Mouse (Mus musculus): Measurements from ENCODE around the gene Fbh1. TPM values are rescaled to one million over a fixed set of nuclear protein-coding genes. Genes with fewer than 3 reads are reported as not detected.
A peak's percentile ranks its signal among the peaks of the same experiment; 100 is the strongest.

The Fbh1 gene
- total and polyA plus RNA-seq, 2 experiments from 2014 or later = 66.2 to 98.9 TPM

DNA sequence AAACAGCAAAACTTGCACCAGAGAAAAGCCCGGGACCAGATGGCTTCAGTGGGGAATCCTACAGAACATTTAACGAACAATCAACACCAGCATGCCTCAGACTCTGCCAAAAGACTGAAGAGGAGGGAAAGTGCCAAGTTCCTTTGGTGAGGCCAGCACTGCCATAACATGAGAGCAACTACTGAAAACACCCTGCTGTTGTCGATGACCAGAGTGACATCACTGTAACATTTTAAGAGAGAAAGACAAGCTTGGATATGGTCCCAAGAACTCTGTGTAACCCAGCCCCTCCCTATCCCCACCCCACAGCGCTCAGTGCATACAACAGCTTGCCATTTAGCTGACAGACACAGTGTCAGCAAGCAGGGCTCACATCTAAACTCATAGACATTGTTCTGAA lies 11.7 kb downstream of the Fbh1 start:
- Histone ChIP-seq H3K36me3 (ENCODE audit: insufficient read depth) (peaks cover 68% of the 10 kb centered on the region), H3K4me3 (ENCODE audit: low read depth, low read length) (no peak overlapping the region), H3K4me2 (ENCODE audit: low read depth) (no peak overlapping the region), H3K4me1 (ENCODE audit: insufficient read depth) (no peaks in the 10 kb centered on the region), H3K27ac (ENCODE audit: low read depth, low read length) (no peak overlapping the region), H3K27me3 (ENCODE audit: insufficient read depth, low read length) (no peaks in the 10 kb centered on the region), H3K9ac (no peak overlapping the region), H3K9me3 (ENCODE audit: low read length) (no peaks in the 10 kb centered on the region)
- DNase-seq (peak; percentile 78), ATAC-seq (peak; percentile 92)
- WGBS = 41% methylated on average over 4 of the region's 4 CpGs
- TF ChIP-seq CTCF (IDR thresholded peaks at IDR 0.05; ENCODE audit: low read depth) = no peak

- Histone ChIP-seq H3K4me3 (ENCODE audit: low read depth, low read length) (no peak overlapping the region), H3K4me1 (ENCODE audit: insufficient read depth) (no peaks in the 10 kb centered on the region), H3K36me3 (ENCODE audit: insufficient read depth) (peaks cover 88% of the 10 kb centered on the region), H3K9ac (no peak overlapping the region), H3K27ac (ENCODE audit: low read depth, low read length) (no peak overlapping the region), H3K4me2 (ENCODE audit: low read depth) (no peak overlapping the region), H3K27me3 (ENCODE audit: insufficient read depth, low read length) (no peaks in the 10 kb centered on the region), H3K9me3 (ENCODE audit: low read length) (no peaks in the 10 kb centered on the region)
- WGBS = 95% methylated on average over 4 of the region's 4 CpGs
- TF ChIP-seq CTCF (IDR thresholded peaks at IDR 0.05; ENCODE audit: low read depth) = no peak
- DNase-seq (no peak), ATAC-seq (no peak)
These were observed 14.8 kb downstream of the Fbh1 start for GRCm38 (mm10) chr2:11762541-11762940.

DNA sequence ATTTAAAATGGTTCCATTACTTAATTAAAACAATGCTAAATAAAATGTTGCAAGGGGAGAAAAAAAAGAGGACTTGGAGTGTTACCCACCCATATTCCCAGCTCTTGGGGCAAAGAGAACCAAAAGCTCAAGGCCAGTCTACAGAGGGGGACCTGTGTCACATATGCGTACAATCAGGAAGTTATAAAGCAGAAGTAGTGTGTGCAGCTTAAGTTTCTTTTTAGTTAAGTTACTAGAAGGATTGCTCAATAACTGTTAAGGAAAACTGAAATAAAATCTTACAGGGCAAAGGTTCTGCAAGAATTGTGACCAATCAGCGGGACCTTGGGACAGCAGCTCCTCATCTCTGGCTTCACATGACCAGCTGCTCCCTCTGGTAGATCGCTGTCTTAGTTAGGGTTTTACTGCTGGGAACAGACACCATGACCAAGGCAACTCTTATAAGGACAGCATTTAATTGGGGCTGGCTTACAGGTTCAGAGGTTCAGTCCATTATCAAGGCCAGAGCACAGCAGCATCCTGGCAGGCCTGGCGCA lies 37.8 kb downstream of the Fbh1 start:
- H3K36me3 ChIP-seq (ENCODE audit: insufficient read depth) = peaks cover 45% of the 10 kb centered on the region
- no peak overlapping the region for H3K4me2 ChIP-seq (ENCODE audit: low read depth)
- no peak for TF ChIP-seq CTCF (IDR thresholded peaks at IDR 0.05; ENCODE audit: low read depth)
- no peaks in the 10 kb centered on the region for H3K27me3 ChIP-seq (ENCODE audit: insufficient read depth, low read length)
- DNase-seq = no peak
- no peaks in the 10 kb centered on the region for H3K4me1 ChIP-seq (ENCODE audit: insufficient read depth)
- ATAC-seq = no peak
- no peaks in the 10 kb centered on the region for H3K9me3 ChIP-seq (ENCODE audit: low read length)
- no peak overlapping the region for H3K9ac ChIP-seq
- H3K4me3 ChIP-seq (ENCODE audit: low read depth, low read length) = no peak overlapping the region
- WGBS = 96% methylated on average over 4 of the region's 4 CpGs
- no peak overlapping the region for H3K27ac ChIP-seq (ENCODE audit: low read depth, low read length)

- no peaks in the 10 kb centered on the region for H3K27me3 ChIP-seq (ENCODE audit: insufficient read depth, low read length)
- no peaks in the 10 kb centered on the region for H3K4me1 ChIP-seq (ENCODE audit: insufficient read depth)
- ATAC-seq (no peak; the same call in 1 of the 2 replicates), DNase-seq (no peak)
- H3K27ac ChIP-seq (ENCODE audit: low read depth, low read length) = no peak overlapping the region
- no peak overlapping the region for H3K4me2 ChIP-seq (ENCODE audit: low read depth)
- WGBS = 88% methylated on average over 3 of the region's 3 CpGs
- no peak for TF ChIP-seq CTCF (IDR thresholded peaks at IDR 0.05; ENCODE audit: low read depth)
- H3K9ac ChIP-seq = no peak overlapping the region
- no peak overlapping the region for H3K4me3 ChIP-seq (ENCODE audit: low read depth, low read length)
- no peaks in the 10 kb centered on the region for H3K9me3 ChIP-seq (ENCODE audit: low read length)
- peaks cover 39% of the 10 kb centered on the region for H3K36me3 ChIP-seq (ENCODE audit: insufficient read depth)
These were observed 38.6 kb downstream of the Fbh1 start for GRCm38 (mm10) chr2:11738794-11739193.

- Histone ChIP-seq H3K36me3 (ENCODE audit: insufficient read depth) (peaks cover 11% of the 10 kb centered on the region), H3K4me3 (ENCODE audit: low read depth, low read length) (no peak overlapping the region), H3K27me3 (ENCODE audit: insufficient read depth, low read length) (no peaks in the 10 kb centered on the region), H3K27ac (ENCODE audit: low read depth, low read length) (no peak overlapping the region), H3K4me2 (ENCODE audit: low read depth) (no peak overlapping the region), H3K9me3 (ENCODE audit: low read length) (no peaks in the 10 kb centered on the region), H3K4me1 (ENCODE audit: insufficient read depth) (no peaks in the 10 kb centered on the region), H3K9ac (no peak overlapping the region)
- no peak for TF ChIP-seq CTCF (IDR thresholded peaks at IDR 0.05; ENCODE audit: low read depth)
- WGBS = 88% methylated on average over 6 of the region's 6 CpGs
- ATAC-seq (no peak), DNase-seq (no peak)
These were observed 41.5 kb downstream of the Fbh1 start for GRCm38 (mm10) chr2:11735853-11736252.

GRCm38 (mm10) chr2:11732978-11733377 lies 44.4 kb downstream of the Fbh1 start:
- Histone ChIP-seq H3K4me1 (ENCODE audit: insufficient read depth) (no peaks in the 10 kb centered on the region), H3K27me3 (ENCODE audit: insufficient read depth, low read length) (no peaks in the 10 kb centered on the region), H3K4me2 (ENCODE audit: low read depth) (no peak overlapping the region), H3K9me3 (ENCODE audit: low read length) (no peaks in the 10 kb centered on the region), H3K36me3 (ENCODE audit: insufficient read depth) (no peaks in the 10 kb centered on the region), H3K9ac (no peak overlapping the region), H3K27ac (ENCODE audit: low read depth, low read length) (no peak overlapping the region; the same call in 1 of the 2 replicates), H3K4me3 (ENCODE audit: low read depth, low read length) (no peak overlapping the region)
- peak; percentile 56; the same call in 1 of the 2 replicates for ATAC-seq
- 54% methylated on average over 5 of the region's 5 CpGs for WGBS
- no peak for TF ChIP-seq CTCF (IDR thresholded peaks at IDR 0.05; ENCODE audit: low read depth)
- peak; percentile 7 for DNase-seq

DNA sequence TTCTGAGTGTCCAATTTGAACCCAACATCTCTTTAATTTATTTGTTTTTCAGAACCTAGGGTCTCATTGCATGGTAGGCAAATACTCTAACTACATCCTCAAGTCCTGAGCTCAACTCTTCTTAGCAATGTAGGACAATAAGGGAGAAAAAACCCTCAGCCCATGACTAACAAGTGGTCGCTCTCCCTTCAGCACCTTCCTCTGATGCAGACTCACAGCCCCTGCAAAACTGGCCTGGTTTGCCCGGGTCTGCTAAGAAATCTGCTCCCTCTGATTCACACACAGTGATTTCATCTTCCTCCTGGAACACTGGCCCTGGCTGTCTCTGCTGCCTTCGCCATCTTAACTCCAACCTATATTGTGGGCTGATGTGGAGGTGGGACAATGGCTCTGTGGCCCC lies 48.3 kb downstream of the Fbh1 start:
- no peak for ATAC-seq

More for the DNA sequence above, 48.3 kb downstream of the Fbh1 start:
- TF ChIP-seq CTCF (IDR thresholded peaks at IDR 0.05; ENCODE audit: low read depth) = no peak
- H3K36me3 ChIP-seq (ENCODE audit: insufficient read depth) = no peaks in the 10 kb centered on the region
- H3K4me2 ChIP-seq (ENCODE audit: low read depth) = no peak overlapping the region
- H3K4me1 ChIP-seq (ENCODE audit: insufficient read depth) = no peaks in the 10 kb centered on the region
- H3K27ac ChIP-seq (ENCODE audit: low read depth, low read length) = no peak overlapping the region
- no peak overlapping the region for H3K4me3 ChIP-seq (ENCODE audit: low read depth, low read length)
- no peak overlapping the region for H3K9ac ChIP-seq
- no peaks in the 10 kb centered on the region for H3K27me3 ChIP-seq (ENCODE audit: insufficient read depth, low read length)
- DNase-seq = no peak
- 52% methylated on average over 3 of the region's 3 CpGs for WGBS
- no peaks in the 10 kb centered on the region for H3K9me3 ChIP-seq (ENCODE audit: low read length)

Data from forebrain, postnatal 0 days (tissue).